Mouse (Mus musculus): ENCODE data around the gene Chtop.

DNA sequence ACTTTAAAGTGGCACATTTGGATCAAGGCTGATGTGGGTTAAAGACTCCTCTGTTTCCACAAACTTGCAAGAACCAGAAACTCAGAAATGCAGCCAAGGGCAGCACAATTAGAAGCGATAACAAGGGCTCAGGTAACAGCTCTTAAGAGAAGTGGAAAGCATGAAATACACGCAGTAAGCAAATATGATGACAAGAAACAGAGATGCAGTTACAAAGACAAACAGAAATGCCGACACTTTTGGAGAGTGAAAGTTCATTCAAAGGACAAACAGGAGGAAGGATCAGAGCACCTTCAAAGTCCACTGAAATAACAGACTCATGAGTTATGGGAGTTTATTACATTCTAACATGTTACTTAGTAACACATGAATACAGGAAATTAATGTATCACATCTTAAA lies 2.9 kb downstream of the Chtop start:
- TF ChIP-seq EP300 (optimal IDR thresholded peaks at IDR 0.05) (no peak), CTCF (IDR thresholded peaks at IDR 0.05; ENCODE audit: low read depth) (no peak)

All from stomach, postnatal 0 days (tissue).